Mouse (Mus musculus): ENCODE measurements around the gene Ap2s1. TPM values are rescaled to one million over a fixed set of nuclear protein-coding genes. Genes with fewer than 3 reads are reported as not detected.

Gene Ap2s1
- 64.2 TPM for polyA plus RNA-seq (2014; fragmentation: Illumina TruSeq; extraction: RNeasy Lipid Tissue Mini Kit (QIAGEN cat#74804))

GRCm38 (mm10) chr7:16738073-16738696, at the start of gene Ap2s1:
TSS of gene Ap2s1 (plus strand) at chr7:16738410.

GRCm38 (mm10) chr7:16721629-16722028, 16.6 kb upstream of the Ap2s1 start, which contains the start of gene Ceacam9:
TSS of gene Ceacam9 (plus strand) at chr7:16721929.

DNA sequence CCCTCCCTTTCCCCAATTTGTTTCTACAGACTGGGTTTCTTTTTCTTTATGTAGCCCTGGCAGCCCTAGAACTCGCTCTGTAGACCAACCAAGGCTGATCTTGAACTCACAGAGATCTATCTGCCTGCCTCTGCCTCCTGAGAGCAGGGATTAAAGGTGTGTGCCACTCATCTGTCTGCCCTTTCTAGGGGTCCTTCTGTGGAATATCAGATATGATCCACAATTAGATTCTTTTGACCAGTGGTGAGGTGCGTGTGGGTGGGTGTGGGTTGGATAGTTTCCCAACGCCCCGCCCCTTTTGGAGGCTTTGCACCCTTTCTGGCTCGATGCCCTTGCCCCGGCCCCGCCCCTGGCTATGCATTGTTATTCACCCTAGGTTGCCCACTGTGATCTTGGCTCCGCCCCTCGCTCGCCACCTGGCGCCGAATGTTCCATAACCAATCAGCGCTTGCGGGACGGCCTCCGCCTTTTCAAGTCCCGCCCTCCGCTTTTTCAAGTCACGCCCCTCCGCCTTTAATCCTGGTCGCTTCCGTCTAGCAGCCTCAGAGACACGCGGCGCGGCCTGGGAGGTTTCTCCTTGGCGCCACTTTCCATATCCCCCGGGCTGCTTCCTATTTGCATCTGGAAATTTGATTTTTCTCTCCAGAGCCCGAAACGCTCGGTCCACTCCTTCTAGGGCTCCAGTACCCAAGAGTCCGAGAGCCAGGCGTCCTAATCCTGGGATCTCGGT, 42.8 kb downstream of the Ap2s1 start, which contains the start of gene Slc1a5:
TSS of gene Slc1a5 (plus strand) at position 516 of the 730 bp plus-strand sequence.

Other genes starting within 250 kb of the Ap2s1 start
- gene Arhgap35, start 123.4 kb upstream of the Ap2s1 start, polyA plus RNA-seq (2014; fragmentation: Illumina TruSeq; extraction: RNeasy Lipid Tissue Mini Kit (QIAGEN cat#74804)) = 62.3 TPM
- gene Ceacam15, start 62.7 kb upstream of the Ap2s1 start, polyA plus RNA-seq (2014; fragmentation: Illumina TruSeq; extraction: RNeasy Lipid Tissue Mini Kit (QIAGEN cat#74804)) = not detected
- gene Ceacam9, start 16.5 kb upstream of the Ap2s1 start, polyA plus RNA-seq (2014; fragmentation: Illumina TruSeq; extraction: RNeasy Lipid Tissue Mini Kit (QIAGEN cat#74804)) = not detected
- gene Slc1a5, start 42.9 kb downstream of the Ap2s1 start, polyA plus RNA-seq (2014; fragmentation: Illumina TruSeq; extraction: RNeasy Lipid Tissue Mini Kit (QIAGEN cat#74804)) = 7.4 TPM
- 27.4 TPM for gene Strn4, start 77.5 kb downstream of the Ap2s1 start, polyA plus RNA-seq (2014; fragmentation: Illumina TruSeq; extraction: RNeasy Lipid Tissue Mini Kit (QIAGEN cat#74804))
- 7.8 TPM for gene Fkrp, start 78.3 kb downstream of the Ap2s1 start, polyA plus RNA-seq (2014; fragmentation: Illumina TruSeq; extraction: RNeasy Lipid Tissue Mini Kit (QIAGEN cat#74804))
- 0.46 TPM for gene Prkd2, start 104.5 kb downstream of the Ap2s1 start, polyA plus RNA-seq (2014; fragmentation: Illumina TruSeq; extraction: RNeasy Lipid Tissue Mini Kit (QIAGEN cat#74804))
- 3.2 TPM for gene Dact3, start 136.9 kb downstream of the Ap2s1 start, polyA plus RNA-seq (2014; fragmentation: Illumina TruSeq; extraction: RNeasy Lipid Tissue Mini Kit (QIAGEN cat#74804))
- gene Gng8, start 153.4 kb downstream of the Ap2s1 start, polyA plus RNA-seq (2014; fragmentation: Illumina TruSeq; extraction: RNeasy Lipid Tissue Mini Kit (QIAGEN cat#74804)) = 0.57 TPM
- 1.7 TPM for gene Ptgir, start 168.1 kb downstream of the Ap2s1 start, polyA plus RNA-seq (2014; fragmentation: Illumina TruSeq; extraction: RNeasy Lipid Tissue Mini Kit (QIAGEN cat#74804))
- 30.5 TPM for gene Calm3, start 185.7 kb downstream of the Ap2s1 start, polyA plus RNA-seq (2014; fragmentation: Illumina TruSeq; extraction: RNeasy Lipid Tissue Mini Kit (QIAGEN cat#74804))
- 4.2 TPM for gene Pnmal2, start 206.3 kb downstream of the Ap2s1 start, polyA plus RNA-seq (2014; fragmentation: Illumina TruSeq; extraction: RNeasy Lipid Tissue Mini Kit (QIAGEN cat#74804))
- gene Pnmal1, start 221.3 kb downstream of the Ap2s1 start, polyA plus RNA-seq (2014; fragmentation: Illumina TruSeq; extraction: RNeasy Lipid Tissue Mini Kit (QIAGEN cat#74804)) = 1.6 TPM
- not detected for gene Gm42372, start 244.7 kb downstream of the Ap2s1 start, polyA plus RNA-seq (2014; fragmentation: Illumina TruSeq; extraction: RNeasy Lipid Tissue Mini Kit (QIAGEN cat#74804))